ENCODE assay signal across 21 mouse cellular contexts in genomic region chr3:68499532-68500152, GRCm38 (mm10).
DNase-seq lines count a peak whose midpoint lies in the region; ATAC-seq and TF ChIP-seq lines count a peak whose summit lies in the region.
"Had no signal": no experiment of that assay in that cellular context is flagged by ENCODE, and none has a peak within 500 bp of the region (broad histone marks: within the 10 kb centered on the region; RNA-seq: fewer than 3 reads in every experiment).

No protein-coding gene starts in this region.

- TF ChIP-seq EP300 in MEL (IDR thresholded peaks at IDR 0.05; ENCODE audit: low read depth in 1 of 2, low read length in 2 of 2): peak; percentile 97 to 98

- TF ChIP-seq CTCF in MEL (IDR thresholded peaks at IDR 0.05 in 2 of 3, conservative IDR thresholded peaks at IDR 0.05 in 1 of 3; ENCODE audit: control insufficient read depth in 1 of 3, insufficient read depth in 1 of 3, low read depth in 2 of 3, low read length in 3 of 3, poor library complexity in 1 of 3, severe bottlenecking in 1 of 3): no peak

- DNase-seq in 416B (ENCODE audit: low read depth) (peak; percentile 71), MEL (ENCODE audit: low read depth, low spot score) (peak; percentile 94)
- DNase-seq in natural killer cell, adult 2 months (ENCODE audit: low spot score in 2 of 2): no peak
- DNase-seq in adrenal gland, postnatal 10 days: no peak
- no peak for DNase-seq in thymus, postnatal 10 days (ENCODE audit: low spot score in 2 of 2)
- DNase-seq: adrenal gland, postnatal 36 days; cerebellum, adult 11-12 months; cerebellum, postnatal 14 days; gastrocnemius, adult 2 months; kidney, adult 11 months; layer of hippocampus, adult 9-11 months; lung, postnatal 36 days had no signal

- peaks cover 17 to 38% of the 10 kb centered on the region in 2 experiments for H3K4me1 ChIP-seq in MEL (ENCODE audit: control insufficient read depth in 1 of 2, insufficient read depth in 2 of 2, low read length in 2 of 2)
- H3K4me1 ChIP-seq in liver, embryonic 15.5 days (replicated peaks): peaks cover 34% of the 10 kb centered on the region

- peaks cover 9% of the 10 kb centered on the region for H3K79me2 ChIP-seq in MEL (ENCODE audit: control insufficient read depth, insufficient read depth, low read length, poor library complexity)

- peak; percentile 89 for ATAC-seq in erythroid progenitor cell, adult 5-6 weeks (replicated peaks; ENCODE audit: low FRiP score, poor library complexity, severe bottlenecking)
- peak; percentile 88 for ATAC-seq in liver, embryonic 15.5 days (ENCODE audit: insufficient read depth)
- ATAC-seq: forebrain, embryonic 14.5 days; midbrain, embryonic 15.5 days had no signal

- peak overlapping the region; percentile 35 for H3K4me2 ChIP-seq in liver, embryonic 15.5 days
- H3K4me2 ChIP-seq: embryonic facial prominence, embryonic 13.5 days; hindbrain, embryonic 12.5 days; lung, embryonic 15.5 days; midbrain, embryonic 15.5 days had no signal

- no peak for TF ChIP-seq RAD21 in MEL (IDR thresholded peaks at IDR 0.05; ENCODE audit: low read depth, low read length)

- H3K27me3 ChIP-seq in MEL (ENCODE audit: control insufficient read depth in 1 of 2, insufficient read depth in 2 of 2, low read length in 2 of 2): no peaks in the 10 kb centered on the region
- peaks cover 34% of the 10 kb centered on the region for H3K27me3 ChIP-seq in liver, embryonic 15.5 days
- H3K27me3 ChIP-seq: embryonic facial prominence, embryonic 13.5 days; hindbrain, embryonic 12.5 days; lung, embryonic 15.5 days; midbrain, embryonic 15.5 days had no signal

- peaks cover 0 to 40% of the 10 kb centered on the region in 2 experiments; a peak in 3 of 4 replicates for H3K36me3 ChIP-seq in MEL (ENCODE audit: control insufficient read depth in 1 of 2, insufficient read depth in 2 of 2, low read length in 2 of 2)
- H3K36me3 ChIP-seq in liver, embryonic 15.5 days (replicated peaks): no peaks in the 10 kb centered on the region
- H3K36me3 ChIP-seq: embryonic facial prominence, embryonic 13.5 days; hindbrain, embryonic 12.5 days; lung, embryonic 15.5 days; midbrain, embryonic 15.5 days had no signal

- peak overlapping the region; percentile 12; the same call in 1 of the 2 replicates for H3K9ac ChIP-seq in MEL (ENCODE audit: control insufficient read depth, low read depth, low read length, poor library complexity, severe bottlenecking)
- no peak overlapping the region for H3K9ac ChIP-seq in liver, embryonic 15.5 days
- H3K9ac ChIP-seq: embryonic facial prominence, embryonic 13.5 days; hindbrain, embryonic 12.5 days; lung, embryonic 15.5 days; midbrain, embryonic 15.5 days had no signal

- peak overlapping the region in 1 of 2 experiments; percentile 6; a peak in 1 of 4 replicates for H3K4me3 ChIP-seq in MEL (ENCODE audit: control insufficient read depth in 1 of 2, insufficient read depth in 1 of 2, low read depth in 2 of 2, low read length in 2 of 2)
- no peak overlapping the region for H3K4me3 ChIP-seq in liver, embryonic 15.5 days (replicated peaks)
- H3K4me3 ChIP-seq: embryonic facial prominence, embryonic 13.5 days; gastrocnemius, adult 2 months; heart, embryonic 10.5 days; hindbrain, embryonic 12.5 days; lung, embryonic 15.5 days; midbrain, embryonic 15.5 days; myocyte had no signal

- WGBS in liver, embryonic 15.5 days (ENCODE audit: insufficient replicate concordance): 21% methylated on average over 6 of the region's 6 CpGs

- no peaks in the 10 kb centered on the region for H3K9me3 ChIP-seq in MEL (replicated peaks; ENCODE audit: insufficient read depth, low read length)
- no peaks in the 10 kb centered on the region for H3K9me3 ChIP-seq in liver, embryonic 15.5 days (replicated peaks)
- H3K9me3 ChIP-seq: embryonic facial prominence, embryonic 13.5 days; heart, embryonic 10.5 days; hindbrain, embryonic 12.5 days; lung, embryonic 15.5 days; midbrain, embryonic 15.5 days had no signal

- peak overlapping the region; percentile 91 for H3K27ac ChIP-seq in MEL (ENCODE audit: control insufficient read depth, low read depth, low read length)
- no peak overlapping the region for H3K27ac ChIP-seq in liver, embryonic 15.5 days (replicated peaks)
- H3K27ac ChIP-seq: embryonic facial prominence, embryonic 13.5 days; gastrocnemius, adult 2 months; heart, embryonic 10.5 days; hindbrain, embryonic 12.5 days; lung, embryonic 15.5 days; midbrain, embryonic 15.5 days had no signal

- TF ChIP-seq POLR2A in MEL (IDR thresholded peaks at IDR 0.05; ENCODE audit: control insufficient read depth in 1 of 2, insufficient read depth in 1 of 2, low read depth in 1 of 2, low read length in 2 of 2, poor library complexity in 1 of 2): 0 out of 4 replicates have a peak, but pooled peaks of 1 of the 2 experiments have one; percentile 17

TF ChIP-seq in MEL, 35 proteins besides CTCF, POLR2A, EP300 and RAD21:
- TF ChIP-seq E2F4 (IDR thresholded peaks at IDR 0.05; ENCODE audit: borderline replicate concordance, low read depth, low read length) (no peak), MAX (IDR thresholded peaks at IDR 0.05; ENCODE audit: low read length) (peak; percentile 51; the same call in 1 of the 2 replicates), SMC3 (IDR thresholded peaks at IDR 0.05; ENCODE audit: low read depth, low read length) (no peak), NRF1 (IDR thresholded peaks at IDR 0.05; ENCODE audit: insufficient read depth, low read depth, low read length, poor library complexity, severe bottlenecking) (no peak), ZKSCAN1 (IDR thresholded peaks at IDR 0.05; ENCODE audit: low read depth, low read length) (no peak), NELFE (IDR thresholded peaks at IDR 0.05; ENCODE audit: low read depth, low read length) (no peak), HCFC1 (IDR thresholded peaks at IDR 0.05; ENCODE audit: low read depth, low read length) (peak; percentile 28; the same call in 1 of the 2 replicates), MYC (IDR thresholded peaks at IDR 0.05; ENCODE audit: low read depth, low read length) (peak; percentile 81; the same call in 1 of the 2 replicates), MYB (IDR thresholded peaks at IDR 0.05; ENCODE audit: low read depth, low read length) (peak; percentile 66; the same call in 1 of the 2 replicates), GATA1 (IDR thresholded peaks at IDR 0.05; ENCODE audit: low read depth, low read length) (peak; percentile 99), ZMIZ1 (IDR thresholded peaks at IDR 0.05; ENCODE audit: low read depth, low read length) (no peak), KAT2A (conservative IDR thresholded peaks at IDR 0.05; ENCODE audit: low read depth, low read length) (no peak), TCF12 (IDR thresholded peaks at IDR 0.05; ENCODE audit: low read depth, low read length) (peak; percentile 97), SIN3A (IDR thresholded peaks at IDR 0.05; ENCODE audit: low read length) (peak; percentile 84), JUND (IDR thresholded peaks at IDR 0.05; ENCODE audit: low read depth, low read length) (peak; percentile 89), POLR2AphosphoS5 (IDR thresholded peaks at IDR 0.05; ENCODE audit: borderline replicate concordance, low read depth, low read length) (no peak), USF2 (IDR thresholded peaks at IDR 0.05; ENCODE audit: borderline replicate concordance in 1 of 2, insufficient read depth in 1 of 2, low read depth in 1 of 2, low read length in 2 of 2) (no peak), ZC3H11A (IDR thresholded peaks at IDR 0.05; ENCODE audit: low read depth, low read length) (no peak), TBP (IDR thresholded peaks at IDR 0.05; ENCODE audit: low read depth, low read length) (peak; percentile 38; the same call in 1 of the 2 replicates), RCOR1 (IDR thresholded peaks at IDR 0.05; ENCODE audit: low read depth, low read length) (peak; percentile 94), ETS1 (IDR thresholded peaks at IDR 0.05; ENCODE audit: low read depth, low read length) (peak; percentile 97), MEF2A (IDR thresholded peaks at IDR 0.05; ENCODE audit: extremely low read depth, insufficient replicate concordance, low read depth, low read length, poor library complexity, severe bottlenecking) (peak; percentile 62; the same call in 1 of the 2 replicates), UBTF (IDR thresholded peaks at IDR 0.05; ENCODE audit: borderline replicate concordance, insufficient read depth, low read depth, low read length) (no peak), MAFK (IDR thresholded peaks at IDR 0.05; ENCODE audit: borderline replicate concordance, low read depth, low read length) (no peak; the same call in 1 of the 2 replicates), TAL1 (IDR thresholded peaks at IDR 0.05; ENCODE audit: low read length) (peak; percentile 92), ELF1 (IDR thresholded peaks at IDR 0.05; ENCODE audit: low read depth, low read length) (peak; percentile 51; the same call in 1 of the 2 replicates), BHLHE40 (IDR thresholded peaks at IDR 0.05; ENCODE audit: borderline replicate concordance, low read depth, low read length) (peak; percentile 55; the same call in 1 of the 2 replicates), USF1 (IDR thresholded peaks at IDR 0.05; ENCODE audit: low read depth, low read length) (peak; percentile 64), MXI1 (IDR thresholded peaks at IDR 0.05; ENCODE audit: low read depth, low read length) (peak; percentile 67), GABPA (IDR thresholded peaks at IDR 0.05; ENCODE audit: low read depth, low read length) (no peak), ZNF384 (IDR thresholded peaks at IDR 0.05; ENCODE audit: low read depth, low read length) (no peak)

Comparison
In these comparisons a context has a peak if more than half of its experiments do, and no peak if none do; other contexts are left out.
1. DNase-seq: peak in 416B (single experiment) and MEL (single experiment); none in natural killer cell, adult 2 months (0 of 2), adrenal gland, postnatal 10 days (single experiment) and thymus, postnatal 10 days (0 of 2).